Mouse (Mus musculus) kidney, adult 9 months (tissue): ENCODE measurements at regions not wholly inside any gene's neighbourhood (a gene's known extent, or its start where the extent isn't known, plus 50 kb on each side); places are given as distances from the start of the nearest gene placed in this dataset.

ENCODE experiments used
- DNase-seq: peaks from one replicate; pipeline ENCODE4 v3.0.0; 2022

DNA sequence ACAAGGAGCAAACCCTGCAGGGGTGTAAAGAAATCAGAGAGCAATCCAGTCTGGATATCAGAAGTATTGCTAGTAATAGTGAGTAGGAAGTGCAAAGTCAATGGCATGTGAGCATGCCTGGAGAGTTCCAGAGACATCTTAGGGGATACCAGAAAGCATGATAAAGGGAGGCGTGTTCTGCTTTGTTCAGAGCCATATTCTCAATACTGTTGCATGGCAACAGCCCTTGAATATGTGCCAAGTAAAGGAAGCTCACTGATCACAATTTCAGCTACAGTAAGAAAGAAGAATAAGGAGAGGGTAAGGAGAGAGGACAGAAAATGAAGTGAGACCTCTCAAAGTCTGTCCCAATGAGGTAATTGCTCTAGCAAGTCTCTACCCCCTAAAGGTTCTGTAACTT is 92.1 kb upstream of the Thrb start:
- DNase-seq = no peak

DNA sequence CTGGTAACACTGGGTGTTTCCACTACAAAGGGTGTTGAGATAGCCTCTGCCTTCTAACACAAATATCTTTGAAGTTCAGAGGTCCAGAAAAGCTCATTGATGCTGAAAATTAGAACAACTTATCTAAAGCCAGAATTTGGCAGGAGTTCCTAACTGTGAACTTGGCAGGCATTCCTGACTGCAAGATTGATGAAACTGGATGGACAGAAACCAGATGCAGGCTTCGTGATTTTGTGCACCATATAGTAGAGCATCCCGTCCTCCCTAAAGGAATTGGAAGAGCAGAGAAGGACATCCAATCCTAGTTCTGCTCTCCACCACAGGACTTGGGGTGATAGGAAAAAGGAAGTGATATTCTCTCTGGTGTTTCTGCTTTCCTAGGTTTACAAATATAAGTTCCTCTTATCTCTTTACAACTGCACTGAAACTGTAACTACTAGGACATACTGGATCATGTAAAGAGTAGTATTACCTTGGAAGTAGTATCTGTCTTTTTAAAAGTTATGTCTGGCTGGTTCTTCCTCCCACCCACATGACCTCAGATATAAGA is 90.9 kb upstream of the Thrb start:
- DNase-seq = no peak

DNA sequence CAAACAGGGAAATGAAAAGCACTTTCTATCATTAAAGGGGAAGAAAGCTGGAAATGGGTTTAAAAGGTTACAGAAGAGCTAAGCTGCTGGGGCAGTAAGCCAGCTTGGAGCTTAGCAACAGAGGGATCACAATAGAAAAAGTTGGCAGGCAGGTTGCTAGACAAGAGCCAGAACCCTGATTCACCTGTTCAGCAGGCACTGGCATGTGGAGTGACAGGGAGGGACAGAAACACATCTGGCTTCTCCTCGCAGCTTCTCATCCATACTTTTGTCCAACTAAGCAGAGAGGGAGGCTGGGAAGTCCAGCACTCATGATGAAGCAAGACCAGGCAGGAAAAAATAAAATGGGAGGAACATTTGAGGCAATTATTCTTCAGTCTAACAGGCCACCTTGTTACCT is 81.3 kb upstream of the Thrb start:
- DNase-seq = no peak

DNA sequence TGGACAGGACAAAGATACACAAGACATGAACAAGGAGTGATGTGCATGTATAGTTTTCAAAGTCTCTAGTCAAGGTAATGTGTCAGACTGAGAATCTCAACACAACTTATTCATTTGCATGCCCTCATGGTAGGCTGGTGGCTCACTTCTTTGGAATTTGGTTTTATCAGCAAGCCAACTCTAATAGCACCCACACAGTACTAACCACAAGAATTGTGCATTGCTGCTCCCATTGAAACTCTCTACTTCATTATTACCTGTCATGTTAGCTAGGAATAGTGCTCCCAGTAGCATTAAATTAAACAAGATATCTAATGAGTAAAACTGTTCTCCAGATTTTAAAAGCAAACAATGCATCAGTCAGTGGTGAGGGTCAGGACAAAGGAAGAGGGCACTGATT is 70.5 kb upstream of the Thrb start:
- no peak for DNase-seq

DNA sequence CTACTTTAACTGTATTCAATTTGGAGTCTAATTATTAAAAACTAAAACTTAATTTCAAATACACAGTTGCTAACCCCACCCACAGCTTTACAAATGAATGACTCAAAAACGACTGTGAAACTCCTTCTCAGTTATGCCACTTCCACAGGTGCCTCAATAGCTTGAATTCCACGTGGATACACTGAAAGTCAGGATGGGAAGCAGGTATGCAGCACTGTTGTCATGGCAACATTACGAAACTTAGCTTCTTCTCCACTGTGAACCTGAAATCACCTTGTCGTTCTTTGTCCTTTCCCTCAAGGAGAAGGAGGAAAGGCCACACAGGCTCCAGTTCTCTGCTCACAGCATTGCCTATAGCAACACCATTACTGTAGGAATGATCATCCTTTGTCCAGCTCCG is 60.5 kb upstream of the Thrb start:
- no peak for DNase-seq

DNA sequence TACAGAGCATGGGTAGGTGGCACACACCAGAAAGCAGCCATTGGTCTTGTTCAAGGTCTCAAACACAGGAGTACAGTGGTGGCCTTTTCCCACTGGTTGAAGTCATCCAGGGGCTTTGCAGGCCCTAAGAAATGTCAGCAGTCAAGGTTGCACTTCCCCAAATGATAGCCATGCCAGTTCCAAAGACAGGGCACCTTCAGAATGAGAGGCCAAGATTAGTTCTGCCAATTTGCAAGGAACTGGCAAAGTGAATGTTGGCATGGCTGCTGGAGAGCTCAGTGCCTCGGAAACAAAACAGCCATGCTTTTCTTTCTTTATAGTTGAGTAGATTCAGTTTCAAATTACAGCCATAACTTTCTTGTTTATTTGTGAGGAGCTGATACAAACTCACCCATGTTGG is 57.7 kb upstream of the Thrb start:
- DNase-seq = no peak

DNA sequence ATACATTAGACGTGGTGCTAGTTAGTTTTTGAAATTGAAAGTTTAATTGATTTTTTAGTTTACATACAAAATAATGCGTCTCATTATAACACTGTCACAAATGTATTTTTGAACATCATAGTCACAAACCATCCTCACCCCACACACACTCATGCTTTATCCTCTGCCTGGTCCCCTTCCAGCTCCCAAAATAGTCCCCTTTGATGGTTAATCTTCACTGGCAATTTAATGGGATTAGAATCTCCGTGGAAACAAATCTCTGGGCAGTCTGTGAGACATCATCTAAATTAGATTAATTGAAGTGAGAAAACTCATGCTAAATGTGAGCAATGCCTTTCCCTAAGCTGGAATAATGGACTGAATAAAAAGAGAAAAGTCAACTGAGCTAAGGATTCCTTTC is 54.0 kb upstream of the Thrb start:
- DNase-seq = no peak

DNA sequence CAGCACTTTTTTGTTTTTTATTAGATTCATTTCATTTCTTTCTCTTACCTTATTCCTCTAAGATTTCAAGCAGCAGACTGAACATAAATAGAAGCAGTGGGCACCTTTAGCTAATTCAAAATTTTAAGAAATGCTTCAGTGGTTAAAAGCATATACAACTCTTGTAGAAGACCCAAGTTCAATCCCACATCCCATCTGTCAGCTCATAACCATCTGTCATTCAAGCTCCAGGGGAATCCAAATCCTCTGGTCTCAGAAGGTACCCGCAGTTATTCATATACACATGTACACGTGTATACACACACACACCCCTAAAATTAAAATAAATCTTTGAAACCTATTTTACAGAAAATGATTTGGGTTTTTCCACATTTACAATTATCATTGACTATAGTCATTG is 52.9 kb upstream of the Thrb start:
- no peak for DNase-seq
